Mouse (Mus musculus) large intestine, adult 2 months (tissue): Measurements from ENCODE around the gene 4930518I15Rik. TPM values are rescaled to one million over a fixed set of nuclear protein-coding genes. Genes with fewer than 3 reads are reported as not detected.
"Not testable (repeated sequence)": the region's sequence is repeated elsewhere in the genome, so short reads cannot be mapped to it uniquely, and the experiment has no call there.

ENCODE experiments used
- DNase-seq: peaks from one replicate; pipeline ENCODE4 v3.0.0-alpha.2; 2012; ENCODE audit warnings: low read depth, low spot score
- WGBS: fragments of 180-500 bp; shearing (Covaris S2); methylation state at CpG from one replicate; pipeline ENCODE4 v1.1.7; 2018; 5-methylcytosine and 5-hydroxymethylcytosine counted together
- polyA plus RNA-seq: library from polyadenylated mRNA; depleted of rRNA; stranded (reverse); fragments of >200 nt; gene quantifications from 2 replicates; pipeline ENCODE4 v1.2.3, GENCODE M21; 2012; rRNA removed

Gene 4930518I15Rik
- polyA plus RNA-seq, result 0.62 and 1.3 TPM in 2 replicates

DNA sequence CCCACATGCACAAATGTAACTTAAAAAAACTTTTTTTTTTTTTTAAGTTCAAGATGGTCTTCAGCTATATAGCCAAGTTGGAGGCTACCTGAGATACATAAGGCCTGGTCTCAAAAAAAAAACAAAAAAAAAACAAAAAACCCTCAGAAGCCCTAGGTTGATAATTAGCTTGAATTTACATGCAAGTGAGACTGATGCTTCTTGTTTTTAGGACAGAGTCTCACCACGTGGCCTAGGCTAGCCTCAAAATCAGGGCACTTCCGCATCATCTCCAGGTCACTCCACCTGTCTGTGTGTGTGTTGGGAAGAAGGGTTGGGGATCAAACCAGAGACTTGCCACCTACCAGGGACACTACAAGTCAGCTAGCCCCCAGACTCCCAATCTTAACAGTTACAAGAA, at the start of gene 4930518I15Rik:
Gene 4930518I15Rik (minus strand): TSS at position 112 of the 400 bp plus-strand sequence.
- DNase-seq, result no peak
- WGBS, result 75% methylated on average over 2 of the region's 2 CpGs

DNA sequence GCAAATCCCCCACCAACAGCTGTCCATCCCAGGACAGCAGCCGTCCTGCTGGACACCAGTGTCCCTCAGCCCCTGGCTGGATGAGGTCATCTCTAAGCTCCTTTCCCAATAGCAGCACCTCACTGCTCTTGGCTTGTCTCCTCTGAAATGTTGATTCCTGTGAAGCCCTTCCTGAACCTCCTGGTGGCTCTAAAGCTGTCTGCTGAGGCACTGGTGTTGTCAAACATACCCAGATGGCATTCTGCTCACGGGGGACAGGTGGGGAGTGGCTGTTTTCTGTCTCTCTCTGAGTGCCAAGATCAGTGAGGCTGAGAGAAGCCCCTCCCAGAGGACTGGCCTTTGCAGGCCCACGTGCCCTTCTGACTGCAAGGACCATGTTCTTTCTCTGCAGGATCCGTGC, 48.2 kb upstream of the 4930518I15Rik start:
- 44% methylated on average over 4 of the region's 4 CpGs for WGBS

DNA sequence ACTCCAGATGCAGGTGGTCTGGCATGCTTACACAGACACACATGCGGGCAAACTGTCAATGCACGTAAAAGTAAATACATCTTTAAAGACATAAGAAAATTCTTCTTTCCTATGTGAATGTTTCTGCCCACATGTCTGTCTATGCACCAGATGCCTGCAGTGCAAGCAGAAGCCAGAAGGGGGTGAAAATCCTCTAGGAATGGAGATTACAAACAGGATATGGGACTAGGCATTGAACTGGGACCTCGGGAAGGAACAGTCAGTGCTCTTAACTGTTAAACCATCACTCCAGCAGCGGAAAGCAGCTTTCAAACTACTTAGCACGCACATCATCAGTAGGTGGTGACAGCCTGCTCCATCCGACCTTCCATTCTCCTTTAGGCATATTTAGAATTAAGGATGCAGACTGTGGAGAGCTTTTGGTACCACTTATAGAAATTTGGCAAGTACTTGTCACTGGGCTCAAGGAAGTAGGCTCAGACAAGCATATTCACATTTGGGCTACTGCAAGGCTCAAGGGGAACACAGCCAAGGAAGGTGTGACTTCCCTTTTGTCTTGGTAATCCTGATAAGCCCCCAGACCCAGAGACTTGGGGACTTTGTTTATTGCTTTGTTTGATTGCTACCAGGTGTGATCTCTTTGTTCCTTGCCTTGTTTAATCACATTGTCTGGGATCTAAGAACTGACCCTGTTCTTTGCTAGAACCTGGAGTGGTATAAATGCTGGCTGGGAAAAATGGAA, 47.4 kb upstream of the 4930518I15Rik start:
- WGBS, result 35% methylated on average over 6 of the region's 6 CpGs
- DNase-seq, result peak; percentile 16

More for the DNA sequence above, 48.2 kb upstream of the 4930518I15Rik start:
- DNase-seq, result not testable (repeated sequence)

DNA sequence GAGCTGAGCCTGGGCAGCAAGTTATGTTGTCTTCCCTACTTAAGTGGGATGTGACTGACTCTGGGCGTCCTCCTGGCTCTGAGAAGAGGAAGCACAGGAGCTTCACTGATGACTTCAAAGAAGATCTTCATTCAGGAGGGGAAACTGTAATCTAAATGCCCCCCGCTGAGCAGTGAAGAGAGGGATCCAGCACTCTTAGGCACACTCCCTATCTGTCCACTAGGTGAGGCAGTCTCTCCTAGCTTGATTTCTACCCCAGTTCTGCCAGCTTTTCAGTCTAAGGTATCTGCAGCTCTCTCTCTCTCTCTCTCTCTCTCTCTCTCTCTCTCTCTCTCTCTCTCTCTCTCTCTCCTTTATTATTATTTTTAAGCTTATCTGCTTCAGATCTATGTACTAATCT, 45.6 kb upstream of the 4930518I15Rik start:
- no peak for DNase-seq
- WGBS, result 54% methylated on average over 2 of the region's 2 CpGs

DNA sequence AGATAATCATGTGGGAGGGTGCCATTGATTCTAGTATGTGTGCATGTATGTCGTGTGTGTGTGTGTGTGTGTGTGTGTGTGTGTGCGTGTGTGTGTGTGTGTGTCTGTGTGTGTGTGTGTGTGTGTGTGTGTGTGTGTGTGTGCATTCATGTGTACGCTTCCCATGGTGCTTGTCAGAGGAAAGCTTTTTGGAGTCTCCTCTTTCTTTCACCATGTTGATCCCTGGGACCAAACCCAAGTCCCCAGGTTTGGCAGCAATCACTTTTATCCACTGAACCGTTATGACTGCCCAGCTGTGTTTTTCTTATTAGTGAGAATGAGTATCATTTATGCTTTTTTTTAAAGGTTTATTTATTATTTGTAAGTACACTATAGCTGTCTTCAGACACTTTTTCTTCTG, 44.7 kb upstream of the 4930518I15Rik start:
- not testable (repeated sequence) for DNase-seq
- WGBS, result 63% methylated on average over 4 of the region's 4 CpGs

DNA sequence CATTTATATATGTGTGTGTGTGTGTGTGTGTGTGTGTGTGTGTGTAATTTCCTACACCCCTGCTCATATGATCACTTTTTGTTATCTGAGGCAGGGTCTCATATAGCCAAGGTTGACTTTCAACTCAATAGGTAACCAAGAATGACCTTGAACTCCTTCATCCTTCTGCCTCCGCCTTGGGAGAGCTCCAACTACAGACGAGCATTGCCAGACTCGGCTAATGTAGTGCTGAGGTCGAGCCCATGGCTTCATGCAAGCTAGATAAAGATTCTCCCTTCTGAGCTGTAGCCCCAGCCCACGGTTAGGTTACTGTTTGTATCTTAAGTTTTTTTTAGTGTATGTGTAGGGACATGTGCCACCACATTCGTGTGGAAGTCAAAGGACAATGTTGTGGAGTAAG, 44.1 kb upstream of the 4930518I15Rik start:
- WGBS, result 62% methylated on average over 6 of the region's 6 CpGs
- DNase-seq, result no peak

DNA sequence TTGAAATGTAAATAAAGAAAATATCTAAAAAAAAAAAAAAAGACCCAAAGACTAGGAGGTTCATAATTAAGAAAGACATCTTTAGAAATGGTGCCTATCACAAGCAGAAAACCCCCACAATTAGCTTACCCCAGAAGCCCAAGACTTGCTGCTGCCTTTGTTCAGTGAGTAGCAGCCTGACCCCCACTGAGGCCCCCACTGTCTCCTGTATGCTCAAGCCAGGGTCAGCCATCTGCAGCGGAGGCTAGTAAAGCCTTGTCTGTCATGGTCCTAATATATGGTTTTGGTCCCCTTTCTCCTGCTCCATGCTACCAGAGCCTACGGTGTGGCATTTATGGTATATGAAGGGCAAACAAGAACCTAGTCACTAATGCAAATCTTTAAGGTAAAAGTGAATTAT, 43.6 kb upstream of the 4930518I15Rik start:
- 53% methylated on average over 2 of the region's 2 CpGs for WGBS
- no peak for DNase-seq

DNA sequence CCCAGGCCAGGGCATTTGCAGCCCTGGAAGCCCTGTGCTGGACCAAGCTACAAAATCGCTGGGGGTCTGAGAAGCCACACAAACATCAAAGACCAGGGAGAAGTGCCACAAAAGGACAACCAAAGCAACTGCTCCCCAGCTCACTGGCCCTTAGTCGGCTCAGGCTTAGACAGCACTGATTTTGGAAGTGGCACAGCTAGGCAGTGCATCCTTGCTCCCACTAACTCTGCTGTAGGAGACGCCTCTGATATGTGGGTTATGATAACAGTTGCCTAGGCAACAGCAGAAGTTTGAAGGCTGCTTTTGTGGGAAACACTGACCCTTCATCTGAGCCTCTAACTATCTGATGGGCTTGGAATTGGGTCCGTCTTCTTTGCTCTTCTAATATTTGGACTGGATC, 41.4 kb upstream of the 4930518I15Rik start:
- DNase-seq, result no peak

DNA sequence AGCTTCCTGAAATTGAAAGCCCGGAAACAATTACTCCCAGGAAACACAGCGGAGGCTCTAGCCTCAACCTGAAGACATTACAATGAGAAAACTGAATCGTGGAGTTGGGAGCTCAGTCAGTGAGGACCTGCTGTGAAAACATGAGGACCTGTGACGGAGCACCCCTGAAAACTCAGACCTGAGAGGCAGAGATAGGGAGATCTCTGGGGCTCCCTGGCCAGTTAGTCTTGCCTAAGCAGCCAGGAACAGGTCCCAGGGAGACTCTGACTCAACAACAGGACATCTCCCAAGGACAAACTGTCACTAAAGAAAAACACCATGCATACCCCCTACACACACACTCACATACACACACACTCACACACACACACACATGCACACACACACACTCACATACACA, 40.6 kb upstream of the 4930518I15Rik start:
- WGBS, result 68% methylated on average over 4 of the region's 4 CpGs
- no peak for DNase-seq

More for the DNA sequence above, 41.4 kb upstream of the 4930518I15Rik start:
- WGBS, result 71% methylated on average over 4 of the region's 4 CpGs

DNA sequence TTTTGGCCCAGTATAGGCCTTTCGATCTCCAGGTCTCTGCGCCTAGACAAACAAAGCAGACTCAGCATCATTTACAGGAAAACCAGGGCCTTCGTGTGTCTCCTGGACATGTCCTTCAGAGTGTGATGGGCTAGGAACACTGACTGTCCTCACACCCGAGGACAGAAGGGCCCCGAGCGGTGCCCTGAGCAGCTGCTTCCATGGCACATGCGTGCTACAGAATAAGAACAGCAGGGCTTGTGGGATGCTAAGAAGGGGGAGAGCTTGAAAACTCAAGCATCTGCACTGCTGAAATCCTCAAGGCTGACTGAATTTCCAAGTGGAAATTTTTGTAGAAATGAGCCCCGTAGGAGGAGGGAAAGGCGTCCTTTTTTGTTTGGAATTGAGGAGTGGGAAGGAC, 39.3 kb upstream of the 4930518I15Rik start:
- 85% methylated on average over 9 of the region's 9 CpGs for WGBS
- DNase-seq, result no peak

DNA sequence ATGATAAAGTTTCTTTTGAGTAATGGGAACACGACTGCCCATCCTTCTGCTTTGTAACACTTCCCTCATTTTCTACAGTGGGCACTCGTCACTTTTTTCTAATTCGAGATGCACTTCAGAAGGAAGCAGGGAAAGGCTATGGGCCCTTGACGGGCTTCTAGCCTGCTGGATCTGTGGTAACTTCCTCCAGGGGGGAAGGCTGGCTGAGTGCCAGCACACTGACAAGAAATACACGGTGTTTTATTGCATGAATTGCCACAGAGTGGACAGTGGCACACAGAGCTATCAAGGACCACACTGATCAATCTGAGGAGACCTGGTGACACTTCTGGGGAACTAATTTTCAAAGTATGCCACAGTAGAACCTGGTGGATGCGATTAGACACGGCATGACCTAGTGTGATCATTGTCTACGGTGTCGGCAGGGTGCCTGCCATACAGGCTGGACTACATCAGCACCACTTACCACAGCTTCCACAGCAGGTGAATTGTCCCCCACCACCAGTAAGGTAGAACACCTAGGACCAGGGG, 38.7 kb upstream of the 4930518I15Rik start:
- 68% methylated on average over 9 of the region's 9 CpGs for WGBS
- DNase-seq, result no peak

DNA sequence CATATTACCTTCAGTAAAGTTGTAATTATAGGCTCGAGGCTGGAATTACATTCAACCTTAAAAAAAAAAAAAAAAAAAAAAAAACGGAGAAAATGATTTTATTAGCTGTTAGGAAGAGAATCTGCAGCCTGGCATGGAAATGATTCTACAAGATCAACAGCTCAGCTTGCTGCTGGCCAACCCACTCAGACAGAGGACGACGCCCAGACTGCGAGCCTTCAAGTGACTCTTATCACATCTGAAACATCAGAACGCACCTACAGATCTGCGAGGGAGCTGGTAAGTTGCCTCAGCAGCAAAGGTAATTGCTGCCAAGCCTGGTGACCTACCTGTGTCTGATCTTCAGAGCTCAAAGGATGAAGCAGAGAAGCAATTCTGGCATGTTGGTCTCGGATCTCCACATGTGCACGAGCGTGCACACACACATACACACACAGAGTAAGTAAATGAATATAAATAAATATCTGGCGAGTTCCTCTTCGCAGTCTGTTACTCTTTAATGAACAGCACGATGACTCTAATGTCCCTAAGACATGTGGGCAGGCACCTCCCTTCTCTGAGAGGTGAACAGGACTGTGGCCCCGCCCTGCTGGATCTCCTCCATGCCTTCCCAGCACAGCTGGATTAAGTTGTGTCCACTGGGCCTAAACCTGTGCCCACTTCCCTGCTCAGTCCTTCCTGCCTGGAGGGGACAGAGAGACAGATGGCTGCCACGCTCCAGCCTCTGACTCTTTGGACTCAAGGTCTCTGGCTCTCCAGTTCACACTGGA, 36.9 kb upstream of the 4930518I15Rik start:
- no peak for DNase-seq
- 30% methylated on average over 15 of the region's 15 CpGs for WGBS

DNA sequence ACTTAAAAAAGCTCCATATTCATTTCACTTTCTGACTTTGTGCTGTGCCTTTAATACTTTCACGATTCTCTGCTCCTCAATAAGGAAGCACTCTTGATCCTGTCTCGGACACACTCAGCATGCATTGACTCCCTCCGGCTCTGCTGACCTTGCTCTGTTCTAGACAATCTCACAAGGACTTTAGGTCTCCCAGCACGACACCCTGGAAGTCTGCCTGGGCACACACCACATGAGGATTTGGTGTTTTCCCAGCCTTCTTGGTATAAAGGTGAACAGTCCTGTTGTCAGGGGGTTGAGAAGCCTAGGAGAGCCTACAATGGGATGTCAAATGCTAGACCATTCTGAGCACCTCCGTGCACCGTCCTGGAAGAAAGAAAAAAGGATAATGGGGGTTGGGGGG, 35.1 kb upstream of the 4930518I15Rik start:
- 65% methylated on average over 6 of the region's 6 CpGs for WGBS

DNA sequence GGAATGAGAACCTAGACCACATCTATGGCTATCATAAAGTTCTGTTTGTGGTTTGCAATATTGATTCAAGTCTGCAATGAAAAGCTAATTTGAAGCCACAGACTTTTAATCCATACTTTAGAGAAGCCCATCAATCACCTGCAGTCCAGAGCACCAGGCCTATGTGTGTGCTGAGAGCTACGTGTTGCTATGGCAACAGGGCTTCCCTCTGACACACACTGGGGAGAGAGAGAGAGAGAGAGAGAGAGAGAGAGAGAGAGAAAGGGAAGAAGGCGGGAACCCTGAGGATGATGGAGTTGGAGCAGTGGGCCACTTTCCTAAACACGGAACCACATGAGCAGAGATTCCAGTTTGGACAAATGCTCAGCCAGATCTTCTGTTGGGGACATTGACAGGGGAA, 34.5 kb upstream of the 4930518I15Rik start:
- 75% methylated on average over 3 of the region's 3 CpGs for WGBS
- no peak for DNase-seq

More for the DNA sequence above, 35.1 kb upstream of the 4930518I15Rik start:
- no peak for DNase-seq

DNA sequence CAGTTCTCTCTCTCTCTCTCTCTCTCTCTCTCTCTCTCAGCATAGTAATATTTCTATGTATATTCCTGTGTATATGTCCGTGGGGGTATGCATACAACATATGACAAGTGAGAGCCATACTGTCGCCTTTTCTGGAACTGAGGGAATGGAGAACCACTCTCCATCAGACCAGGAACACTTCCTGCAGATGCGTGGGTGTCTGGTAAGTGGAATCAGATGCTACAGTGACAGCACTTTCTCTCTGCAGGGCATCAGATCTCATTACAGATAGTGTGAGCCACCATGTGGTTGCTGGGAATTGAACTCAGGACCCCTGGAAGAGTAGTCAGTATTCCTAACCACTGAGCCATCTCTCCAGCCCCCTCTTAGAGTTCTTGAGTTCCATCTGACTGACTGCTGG, 30.7 kb upstream of the 4930518I15Rik start:
- WGBS, result 65% methylated on average over 3 of the region's 3 CpGs
- DNase-seq, result no peak

DNA sequence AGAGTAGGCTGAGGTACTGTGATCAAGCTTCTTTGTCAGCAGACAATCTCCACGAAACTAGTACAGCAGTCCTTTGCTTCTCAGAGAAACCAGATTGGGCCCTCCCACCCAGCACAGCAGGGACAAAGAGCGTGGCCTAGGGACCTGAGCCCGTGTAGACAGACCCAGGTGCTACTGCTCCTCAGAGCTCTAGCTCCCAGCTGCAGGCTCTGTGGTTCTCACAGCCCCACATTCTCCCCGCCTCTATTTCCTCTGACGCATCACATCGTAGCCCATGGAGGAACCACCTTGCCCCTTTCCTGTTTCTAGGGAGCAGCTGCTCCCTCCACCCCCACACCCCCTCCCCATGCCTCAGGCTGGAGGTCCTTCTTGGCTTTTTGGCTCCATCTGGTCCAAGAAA, 29.3 kb upstream of the 4930518I15Rik start, which contains the start of gene Sla2:
Gene Sla2 (minus strand): TSS at position 176 of the 400 bp plus-strand sequence.
- WGBS, result 64% methylated on average over 6 of the region's 6 CpGs
- no peak for DNase-seq

DNA sequence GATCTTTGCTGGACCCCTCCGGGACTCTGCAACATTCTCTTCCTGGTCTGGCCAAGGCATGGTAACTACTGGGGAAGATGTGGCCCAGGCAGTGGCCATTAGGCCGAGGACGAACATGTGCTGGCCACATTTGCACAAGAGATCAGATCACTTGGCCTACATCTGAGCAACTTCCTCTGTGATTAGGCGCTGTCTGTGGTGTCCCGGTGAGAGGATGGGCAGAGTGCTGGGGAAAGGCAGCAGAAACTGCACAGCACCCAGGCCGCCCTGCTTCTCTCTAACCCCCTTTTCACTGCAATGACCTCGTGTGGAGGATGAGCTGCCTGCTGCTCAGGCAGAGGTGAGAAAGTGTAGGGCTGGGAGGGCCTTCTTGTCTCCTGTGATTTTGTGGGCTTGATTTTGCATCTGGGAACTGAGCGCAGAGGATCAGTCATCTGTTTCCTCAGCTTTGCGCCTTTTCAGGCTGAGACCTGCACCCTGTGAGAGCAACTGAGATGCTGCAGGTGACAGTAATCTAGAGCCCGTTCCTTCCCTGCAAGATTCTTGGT, 28.4 kb upstream of the 4930518I15Rik start:
- WGBS, result 80% methylated on average over 10 of the region's 10 CpGs
- DNase-seq, result no peak

DNA sequence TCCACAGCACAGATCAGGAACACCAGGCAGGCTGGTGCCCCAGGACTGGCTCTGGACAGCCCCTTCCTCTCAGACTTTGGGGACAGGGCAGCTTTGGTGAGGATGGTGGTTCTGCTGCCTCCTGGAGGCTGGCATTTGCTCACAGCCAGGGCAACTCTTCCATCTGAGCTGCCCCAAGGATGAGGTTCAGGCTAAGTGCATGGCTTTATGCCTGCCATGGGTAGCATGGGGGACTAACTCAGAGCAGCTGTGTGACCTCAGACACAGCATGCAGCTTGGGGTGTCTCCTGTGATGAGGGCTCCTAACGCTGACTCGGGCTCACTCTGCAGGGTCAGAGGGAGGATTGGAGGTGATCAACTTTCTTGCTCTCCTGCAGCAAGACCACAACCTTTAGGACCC, 27.9 kb upstream of the 4930518I15Rik start:
- not testable (repeated sequence) for DNase-seq
- 91% methylated on average over 2 of the region's 2 CpGs for WGBS

DNA sequence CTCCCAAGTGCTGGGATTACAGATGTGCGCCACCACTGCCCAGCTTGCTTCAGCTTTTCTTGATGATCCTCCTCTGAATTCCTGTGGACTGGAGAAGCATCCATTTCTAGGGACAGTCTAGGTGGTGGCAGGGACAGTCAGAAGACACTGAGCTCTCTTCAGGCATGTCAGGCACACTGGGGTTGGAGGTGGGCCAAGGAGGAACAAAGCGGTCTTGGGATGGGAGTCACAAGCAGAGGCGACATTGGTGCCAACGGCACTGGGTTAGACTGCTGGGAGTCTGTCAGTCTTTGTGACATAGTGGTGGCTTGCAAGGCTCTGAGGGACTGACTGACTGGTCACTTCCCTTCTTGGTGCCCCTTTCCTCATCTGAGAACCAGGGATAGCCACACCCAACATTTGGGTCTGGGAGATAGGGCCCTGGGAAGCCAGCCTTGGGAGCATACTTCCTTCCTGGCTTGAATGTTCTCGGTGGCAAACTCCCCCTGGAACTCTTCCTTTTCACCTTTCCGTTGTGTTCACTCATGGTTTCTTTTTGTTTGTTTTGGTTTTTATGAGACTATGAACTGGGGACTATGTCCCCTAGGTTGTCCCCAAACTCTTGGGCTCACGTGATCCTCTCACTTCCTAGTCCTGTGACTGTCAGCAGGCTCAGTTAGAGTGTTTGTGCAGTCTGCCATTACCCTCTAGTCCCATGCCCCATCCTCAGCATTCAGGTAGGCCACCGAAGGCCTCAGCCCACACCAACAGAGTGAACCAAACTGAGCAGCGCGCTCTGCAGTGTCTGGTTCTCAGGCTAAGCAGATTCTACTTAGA, 26.9 kb upstream of the 4930518I15Rik start:
- no peak for DNase-seq
- 56% methylated on average over 10 of the region's 10 CpGs for WGBS
